Mouse (Mus musculus) mouse embryonic stem cell (cell line): ENCODE measurements at regions not wholly inside any gene's neighbourhood (a gene's known extent, or its start where the extent isn't known, plus 50 kb on each side); places are given as distances from the start of the nearest gene placed in this dataset.

Experiments
- in situ Hi-C, 2 experiments: fragments of 300-500 bp; cut with MboI; formaldehyde crosslinking; loops; 1 replicate in 1 of 2; 3 replicates in 1 of 2; pipeline ENCODE4 v1.14.3; 2019 to 2020; ENCODE audit warnings: low sequenced_read_pairs in 2 of 2, low pct_unique_long_range_greater_than_20kb in 1 of 2, mixed read lengths in 1 of 2; ENCODE audit not compliant: unreplicated experiment in 1 of 2

DNA sequence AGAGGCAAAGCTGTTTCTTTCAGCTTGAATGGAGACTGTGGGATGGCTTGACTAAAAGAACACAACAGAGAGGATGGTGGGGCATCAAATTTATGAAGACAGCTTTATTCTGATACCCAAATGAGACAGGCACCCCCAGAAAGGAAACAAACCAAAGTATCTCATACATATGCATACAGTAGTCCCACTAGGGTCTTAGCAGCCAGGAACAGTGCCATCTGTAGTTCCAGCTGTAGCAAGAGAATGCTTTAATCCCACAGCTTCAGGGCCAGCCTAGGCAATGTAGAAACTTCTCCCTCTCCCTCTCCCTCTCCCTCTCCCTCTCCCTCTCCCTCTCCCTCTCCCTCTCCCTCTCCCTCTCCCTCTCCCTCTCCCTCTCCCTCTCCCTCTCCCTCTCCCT lies 56.2 kb upstream of the Sstr4 start:
- in situ Hi-C loops = no loop called here

DNA sequence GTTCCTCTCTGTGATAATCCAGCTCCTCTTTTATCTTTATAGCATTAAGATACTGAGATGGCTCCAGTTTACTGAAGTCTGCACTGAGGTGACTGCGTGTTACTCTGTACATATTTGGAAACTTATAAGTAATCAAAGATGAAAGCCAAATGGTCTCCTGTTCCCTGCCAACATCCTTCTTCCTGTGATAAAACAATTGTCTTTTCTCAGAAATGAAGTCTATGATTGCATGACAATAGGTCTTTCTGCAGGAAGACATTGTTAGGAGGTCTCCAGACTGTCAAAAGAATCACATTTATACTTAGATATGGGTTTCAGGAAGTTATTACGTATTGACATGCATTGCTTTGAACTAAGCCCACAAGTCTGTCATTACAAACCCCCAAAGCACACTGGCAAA lies 51.0 kb upstream of the Sstr4 start:
- in situ Hi-C loops = no loop called here
